In the genomic region with DNA sequence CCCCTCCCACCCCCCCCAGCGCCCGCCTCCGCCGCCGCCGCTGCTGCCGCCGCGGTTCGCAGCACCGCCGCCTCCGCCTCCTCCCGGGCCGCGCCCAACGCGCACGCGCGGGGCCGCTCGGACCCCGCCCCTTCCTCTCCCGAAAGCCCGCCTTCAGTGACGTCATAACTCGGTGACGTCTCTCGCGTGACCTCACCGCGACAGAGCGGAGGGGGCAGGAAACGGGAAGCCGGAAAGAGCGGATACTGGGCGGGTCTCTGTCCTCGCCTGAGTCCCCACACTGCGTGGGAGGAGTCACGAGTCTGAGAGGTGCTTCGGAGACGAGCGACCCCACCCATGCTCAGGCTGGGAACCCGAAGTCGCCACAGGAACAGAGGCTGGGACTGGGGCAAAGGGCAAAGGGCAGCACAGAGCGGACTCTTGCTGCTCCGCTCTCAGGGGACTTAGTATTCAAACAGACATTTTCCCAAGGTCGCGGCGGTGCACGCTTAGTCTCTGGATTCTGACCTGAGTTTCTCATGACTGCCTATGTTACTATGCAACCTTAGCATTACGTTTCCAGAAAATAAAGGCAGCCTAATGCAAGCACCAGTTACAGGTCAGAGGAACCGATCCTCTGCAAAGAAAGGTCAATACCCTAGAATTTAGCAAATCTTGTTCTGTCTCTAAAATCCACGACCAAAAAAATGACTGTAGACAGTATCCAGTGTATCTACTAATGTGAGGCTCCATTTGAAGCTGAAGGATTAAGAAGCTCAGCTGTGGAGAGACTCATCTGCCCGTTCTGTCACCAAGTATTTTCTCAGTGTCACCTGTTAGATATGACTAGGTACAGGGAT, we compare ENCODE assay signal across 8 mouse cellular contexts. TPM values are rescaled to one million over a fixed set of nuclear protein-coding genes. Genes with fewer than 3 reads are reported as not detected.
DNase-seq lines count a peak whose midpoint lies in the region; ATAC-seq and TF ChIP-seq lines count a peak whose summit lies in the region.

A gene (minus strand): TSS at position 81 of the 839 bp plus-strand sequence.

- TF ChIP-seq CTCF in gastrocnemius, adult 2 months (IDR thresholded peaks at IDR 0.05): no peak
- TF ChIP-seq CTCF in hindbrain, postnatal 0 days (IDR thresholded peaks at IDR 0.05; ENCODE audit: low read depth): no peak
- TF ChIP-seq CTCF in left cerebral cortex, adult 2 months (IDR thresholded peaks at IDR 0.05): no peak; the same call in 1 of the 2 replicates

- H3K9ac ChIP-seq in hindbrain, postnatal 0 days (replicated peaks; ENCODE audit: low read length): peak within 1 kb of the TSS; percentile 89

- peak; percentile 100 for DNase-seq in ZHBTc4 (ENCODE audit: low read depth, low spot score)
- DNase-seq in gastrocnemius, adult 2 months: peak; percentile 99
- DNase-seq in hindbrain, postnatal 0 days (ENCODE audit: low spot score): peak; percentile 99
- DNase-seq in left cerebral cortex, adult 2 months (ENCODE audit: extremely low spot score in 1 of 2, low spot score in 2 of 2): peak; percentile 97 to 98
- DNase-seq in right cerebral cortex, adult 2 months (ENCODE audit: low spot score in 2 of 2): peak; percentile 96 to 99
- peak; percentile 99 for DNase-seq in urinary bladder, postnatal 14 days (ENCODE audit: low spot score)

- peak within 1 kb of the TSS; percentile 99 for H3K4me3 ChIP-seq in gastrocnemius, adult 2 months
- peak within 1 kb of the TSS; percentile 96 for H3K4me3 ChIP-seq in hindbrain, postnatal 0 days (ENCODE audit: low read length)
- peak within 1 kb of the TSS; percentile 85 for H3K4me3 ChIP-seq in left cerebral cortex, adult 2 months

- H3K4me2 ChIP-seq in hindbrain, postnatal 0 days (ENCODE audit: low read depth, low read length): peak within 1 kb of the TSS; percentile 93

- intact Hi-C loops in gastrocnemius, adult 2 months (cut with DNase I): loop anchor here (1.0 kb wide), 1 partner anchor 19 kb away; no protein-coding TSS in a partner anchor
- intact Hi-C loops in left cerebral cortex, adult 2 months (cut with DNase I): loop anchor here (1.0 kb wide), 1 partner anchor 20 kb away; no protein-coding TSS in a partner anchor

- peak; percentile 88 for ATAC-seq in common myeloid progenitor, adult 5-6 weeks (replicated peaks; ENCODE audit: low read depth, poor library complexity, severe bottlenecking)
- peak; percentile 98 for ATAC-seq in hindbrain, postnatal 0 days
- ATAC-seq in megakaryocyte, adult 5-6 weeks (ENCODE audit: poor library complexity, severe bottlenecking): peak; percentile 90

- no peaks in the 10 kb centered on the region for H3K36me3 ChIP-seq in hindbrain, postnatal 0 days (ENCODE audit: insufficient read depth, low read length)

- peaks cover 15% of the 10 kb centered on the region for H3K4me1 ChIP-seq in hindbrain, postnatal 0 days (ENCODE audit: insufficient read depth, low read length)

- H3K27ac ChIP-seq in gastrocnemius, adult 2 months: peak within 1 kb of the TSS; percentile 95
- H3K27ac ChIP-seq in hindbrain, postnatal 0 days: peak within 1 kb of the TSS; percentile 76
- peak within 1 kb of the TSS; percentile 96 for H3K27ac ChIP-seq in left cerebral cortex, adult 2 months

- no peaks in the 10 kb centered on the region for H3K27me3 ChIP-seq in hindbrain, postnatal 0 days (ENCODE audit: insufficient read depth, low read length)

- no peaks in the 10 kb centered on the region for H3K9me3 ChIP-seq in hindbrain, postnatal 0 days (ENCODE audit: low read length)

- 2% methylated on average over 43 of the region's 56 CpGs for WGBS in hindbrain, postnatal 0 days

RNA-seq across cellular contexts. Expression of the gene that starts here (rescaled TPM):
- 59.1 and 69.4 TPM in 2 replicates for total RNA-seq in common myeloid progenitor, adult 5-6 weeks (2017)
- total RNA-seq in gastrocnemius, adult 2 months (2021): 100 to 1,000 TPM; 182 to 201 TPM
- 73.4 and 89.6 TPM in 2 replicates for total RNA-seq in hindbrain, postnatal 0 days (2014; rRNA removed)
- polyA plus RNA-seq in hindbrain, postnatal 0 days (2015; fragmentation: Nextera tagmentation; extraction: Ambion mirVana): 10.3 and 10.5 TPM in 2 replicates
- total RNA-seq in left cerebral cortex, adult 2 months (2021): 100 to 1,000 TPM; 219 to 228 TPM
- 40.4 and 43.6 TPM in 2 replicates for total RNA-seq in megakaryocyte, adult 5-6 weeks (2015)
- 60.4 and 72.7 TPM in 2 replicates for total RNA-seq in megakaryocyte, adult 5-6 weeks (2017)

Comparison
In these comparisons a context has a peak if more than half of its experiments do, and no peak if none do; other contexts are left out.
1. Peak in every context shown above with its lines: DNase-seq, ATAC-seq, H3K4me3 ChIP-seq and H3K27ac ChIP-seq.